Mouse (Mus musculus) megakaryocyte, embryonic 14.5 days (primary cell): ENCODE results near the gene Gm47955. TPM values are rescaled to one million over a fixed set of nuclear protein-coding genes. Genes with fewer than 3 reads are reported as not detected.
"Not testable (repeated sequence)": the region's sequence is repeated elsewhere in the genome, so short reads cannot be mapped to it uniquely, and the experiment has no call there.

ENCODE experiments used
- H3K27me3 ChIP-seq: replicated peaks from 2 replicates; pipeline ENCODE3; 2012; ENCODE audit warnings: inconsistent platforms
- H3K36me3 ChIP-seq: replicated peaks from 2 replicates; pipeline ENCODE3; 2012; ENCODE audit warnings: low read length, inconsistent platforms, mixed read lengths
- H3K4me1 ChIP-seq: 2 replicates; pipeline ENCODE4 v1.6.1; 2012; ENCODE audit warnings: inconsistent platforms
- H3K4me3 ChIP-seq: replicated peaks from 2 replicates; pipeline ENCODE3; 2012; ENCODE audit warnings: moderate library complexity, mild to moderate bottlenecking, inconsistent platforms
- H3K9me3 ChIP-seq: 2 replicates; pipeline ENCODE4 v1.6.1; 2012; ENCODE audit warnings: inconsistent platforms
- FLI1 ChIP-seq: IDR thresholded peaks from 2 replicates; pipeline ENCODE4 v1.6.1; 2012; ENCODE audit warnings: low read length, inconsistent platforms, mixed read lengths
- GATA1 ChIP-seq: IDR thresholded peaks from 3 replicates; pipeline ENCODE4 v1.6.1; 2012; ENCODE audit warnings: mixed read lengths, low read length, inconsistent platforms, borderline replicate concordance
- polyA plus RNA-seq: library from polyadenylated mRNA; stranded (reverse); fragments of >175 nt; gene quantifications from 2 replicates; pipeline ENCODE4 v1.2.3, GENCODE M21; 2012; ENCODE audit warnings: low replicate concordance; ENCODE audit not compliant: insufficient read depth

The Gm47955 gene
- not detected in 2 replicates for polyA plus RNA-seq

- Histone ChIP-seq H3K4me3 (no peak within 1 kb of the TSS), H3K36me3 (no peaks in the 10 kb centered on the region), H3K27me3 (no peaks in the 10 kb centered on the region), H3K9me3 (peaks cover 17% of the 10 kb centered on the region), H3K4me1 (no peaks in the 10 kb centered on the region)
- TF ChIP-seq GATA1 (no peak), FLI1 (no peak)
Measured at GRCm38 (mm10) chr1:82959870-82960385, at the start of gene Gm47955. Gene Gm47955 (plus strand): TSS chr1:82960286.

GRCm38 (mm10) chr1:82913025-82913424, 47.1 kb upstream of the Gm47955 start, which contains the start of gene A030005L19Rik:
Gene A030005L19Rik (plus strand): TSS chr1:82913325.
- Histone ChIP-seq H3K4me1 (0 out of 2 replicates have a peak, but pooled peaks cover 3% of the 10 kb centered on the region), H3K9me3 (no peaks in the 10 kb centered on the region), H3K36me3 (no peaks in the 10 kb centered on the region), H3K27me3 (no peaks in the 10 kb centered on the region), H3K4me3 (no peak within 1 kb of the TSS)
- no peak for TF ChIP-seq GATA1
- TF ChIP-seq FLI1, result no peak

DNA sequence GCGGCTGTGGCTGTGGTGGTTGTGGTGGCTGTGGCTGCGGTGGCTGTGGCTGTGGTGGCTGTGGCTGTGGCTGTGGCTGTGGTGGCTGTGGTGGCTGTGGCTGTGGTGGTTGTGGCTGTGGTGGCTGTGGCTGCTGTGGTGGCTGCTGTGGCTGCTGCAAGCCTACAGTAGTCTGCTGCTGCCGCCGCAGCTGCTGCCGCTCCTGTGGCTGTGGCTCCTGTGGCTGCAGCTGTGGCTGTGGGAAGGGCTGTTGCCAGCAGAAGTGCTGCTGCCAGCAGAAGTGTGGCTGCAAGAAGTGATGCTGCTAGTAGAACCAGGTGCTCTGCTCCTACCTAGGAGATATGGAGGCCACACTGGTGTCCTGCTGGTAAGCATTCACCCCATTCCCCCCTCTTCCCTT, 46.7 kb upstream of the Gm47955 start:
- not testable (repeated sequence) for H3K9me3 ChIP-seq, H3K4me1 ChIP-seq, H3K36me3 ChIP-seq, H3K4me3 ChIP-seq, H3K27me3 ChIP-seq

DNA sequence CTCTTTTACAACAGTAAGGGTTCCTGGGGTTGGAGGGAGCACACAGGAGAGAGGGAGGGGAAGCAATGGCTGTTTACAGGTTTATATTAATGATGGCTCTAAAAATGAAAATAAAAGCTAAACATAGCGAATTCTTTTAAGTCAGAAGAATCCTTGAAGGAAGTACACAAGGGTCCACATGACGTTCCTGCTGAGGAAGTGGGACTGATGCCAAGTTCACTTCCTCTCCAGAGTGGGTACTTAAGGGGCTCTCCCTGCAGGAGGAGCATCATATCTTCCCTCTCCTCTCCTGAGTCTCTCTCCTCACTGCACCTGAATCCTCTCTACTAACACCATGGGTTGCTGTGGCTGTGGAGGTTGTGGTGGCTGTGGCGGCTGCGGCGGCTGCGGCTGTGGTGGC, 35.4 kb upstream of the Gm47955 start, which contains the start of gene A030014E15Rik:
Gene A030014E15Rik, plus strand, starts transcription at position 268 of the 400 bp plus-strand sequence.
- peaks cover 7% of the 10 kb centered on the region; the same call in 1 of the 2 replicates for H3K9me3 ChIP-seq
- no peaks in the 10 kb centered on the region for H3K27me3 ChIP-seq
- TF ChIP-seq FLI1 (no peak), GATA1 (no peak)
- no peaks in the 10 kb centered on the region for H3K36me3 ChIP-seq
- H3K4me1 ChIP-seq, result no peaks in the 10 kb centered on the region
- H3K4me3 ChIP-seq, result no peak within 1 kb of the TSS

- H3K4me3 ChIP-seq, H3K36me3 ChIP-seq, H3K27me3 ChIP-seq, H3K4me1 ChIP-seq: not testable (repeated sequence)
- H3K9me3 ChIP-seq, result peaks cover 17% of the 10 kb centered on the region
Measured at GRCm38 (mm10) chr1:82930558-82930957, 29.5 kb upstream of the Gm47955 start.

- not testable (repeated sequence) for H3K4me1 ChIP-seq, H3K27me3 ChIP-seq, H3K36me3 ChIP-seq, H3K4me3 ChIP-seq
- peaks cover 17% of the 10 kb centered on the region for H3K9me3 ChIP-seq
Measured at GRCm38 (mm10) chr1:82931326-82931725, 28.8 kb upstream of the Gm47955 start, which contains the start of gene Gm6217. Gene Gm6217 (minus strand): TSS chr1:82931399.

DNA sequence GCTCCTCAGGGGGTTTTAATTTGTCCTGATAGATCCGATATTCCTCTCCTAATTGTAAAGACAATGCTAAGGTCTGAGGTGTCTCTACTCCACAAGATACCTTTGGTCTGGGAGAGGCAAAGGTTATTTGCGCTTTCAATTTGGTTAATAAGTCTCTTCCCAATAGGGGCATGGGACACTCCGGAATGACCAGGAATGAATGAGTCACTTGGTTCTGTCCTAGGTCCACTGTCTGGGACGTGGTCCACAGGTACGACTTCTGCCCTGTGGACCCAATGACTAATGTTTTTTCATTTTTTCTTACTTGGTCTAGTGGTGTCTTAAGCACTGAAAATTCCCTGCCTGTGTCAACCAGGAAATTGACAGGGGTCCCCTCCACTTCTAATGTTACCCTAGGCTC, 21.4 kb upstream of the Gm47955 start:
- Histone ChIP-seq H3K4me3 (no peak overlapping the region), H3K27me3 (no peaks in the 10 kb centered on the region), H3K4me1 (no peaks in the 10 kb centered on the region), H3K36me3 (no peaks in the 10 kb centered on the region), H3K9me3 (peaks cover 11% of the 10 kb centered on the region; the same call in 1 of the 2 replicates)
- TF ChIP-seq FLI1 (no peak), GATA1 (no peak)

DNA sequence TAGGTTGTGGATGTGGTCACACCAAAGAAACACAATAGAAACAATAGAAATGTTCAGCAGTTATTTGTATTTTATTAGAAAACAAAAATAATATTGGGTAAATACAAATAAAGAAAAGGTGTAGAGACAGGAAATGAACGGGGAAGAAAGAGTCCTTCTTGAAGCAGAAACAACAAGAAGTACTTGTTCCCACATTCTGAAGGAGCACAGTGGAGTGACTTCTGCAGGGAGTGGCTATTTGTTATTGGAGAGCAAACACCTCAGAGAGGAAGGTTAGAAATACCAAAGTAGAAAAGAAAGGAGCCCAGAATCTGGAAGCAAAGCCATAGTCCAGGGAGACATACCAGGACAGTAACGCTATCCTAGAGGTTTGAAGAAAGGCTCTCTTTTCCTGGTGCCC, 17.6 kb upstream of the Gm47955 start:
- H3K36me3 ChIP-seq, H3K27me3 ChIP-seq, H3K4me1 ChIP-seq, H3K4me3 ChIP-seq: not testable (repeated sequence)
- H3K9me3 ChIP-seq, result peaks cover 11% of the 10 kb centered on the region; the same call in 1 of the 2 replicates

DNA sequence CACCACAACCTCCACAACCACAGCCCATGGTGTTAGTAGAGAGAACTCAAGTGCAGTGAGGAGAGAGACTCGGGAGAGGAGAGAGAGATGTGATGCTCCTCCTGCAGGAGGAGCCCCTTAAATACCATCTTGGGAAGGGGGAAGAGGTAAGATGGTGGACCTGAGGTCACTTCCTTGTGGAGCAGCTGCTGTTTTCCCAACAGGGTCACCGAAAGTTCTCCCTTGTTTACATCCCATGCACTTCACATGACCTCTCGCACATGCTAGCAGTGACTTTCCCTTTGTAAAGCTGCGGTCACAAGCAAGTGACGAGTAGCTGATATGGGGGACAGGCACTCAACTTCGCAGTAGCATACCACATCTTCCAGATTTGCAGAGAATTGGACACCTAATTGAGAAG, 16.8 kb upstream of the Gm47955 start, which contains the start of gene A030003K21Rik:
Gene A030003K21Rik, minus strand, starts transcription at position 94 of the 400 bp plus-strand sequence.
- not testable (repeated sequence) for H3K27me3 ChIP-seq, H3K4me3 ChIP-seq, H3K4me1 ChIP-seq, H3K36me3 ChIP-seq, H3K9me3 ChIP-seq

GRCm38 (mm10) chr1:82946029-82946428, 14.1 kb upstream of the Gm47955 start:
- not testable (repeated sequence) for H3K4me1 ChIP-seq, H3K36me3 ChIP-seq, H3K4me3 ChIP-seq, H3K27me3 ChIP-seq, H3K9me3 ChIP-seq

GRCm38 (mm10) chr1:82948601-82949000, 11.5 kb upstream of the Gm47955 start:
- Histone ChIP-seq H3K36me3 (no peaks in the 10 kb centered on the region), H3K9me3 (no peaks in the 10 kb centered on the region)
- TF ChIP-seq FLI1, result no peak
- no peak for TF ChIP-seq GATA1

GRCm38 (mm10) chr1:82955913-82956312, 4.2 kb upstream of the Gm47955 start, which contains the start of gene Gm7544:
Gene Gm7544 (minus strand): TSS chr1:82956013.
- H3K9me3 ChIP-seq, H3K4me1 ChIP-seq, H3K36me3 ChIP-seq, H3K27me3 ChIP-seq, H3K4me3 ChIP-seq: not testable (repeated sequence)

More at GRCm38 (mm10) chr1:82948601-82949000, 11.5 kb upstream of the Gm47955 start:
- Histone ChIP-seq H3K4me1 (no peaks in the 10 kb centered on the region), H3K4me3 (no peak overlapping the region), H3K27me3 (peaks cover 3% of the 10 kb centered on the region)
